Mouse (Mus musculus): ENCODE data around the gene Necap1. TPM values are rescaled to one million over a fixed set of nuclear protein-coding genes. Genes with fewer than 3 reads are reported as not detected.

Necap1 gene
- polyA plus RNA-seq, 1 experiment from 2014 or later, result 54.7 TPM

Small RNA genes within 50 kb of the gene (microRNA-seq; reads per million reads assigned to microRNA genes)
- not detected for gene Mir7231

Other genes starting within 250 kb of the Necap1 start
- not detected in 2 replicates for gene Dppa3, start 248.1 kb upstream of the Necap1 start, polyA plus RNA-seq (2015; fragmentation: Nextera tagmentation; extraction: Ambion mirVana)
- 0.12 TPM in 1 of 2 replicates, not detected in the other for gene Nanog, start 167.0 kb upstream of the Necap1 start, polyA plus RNA-seq (2015; fragmentation: Nextera tagmentation; extraction: Ambion mirVana)
- gene Slc2a3, start 72.8 kb upstream of the Necap1 start, polyA plus RNA-seq (2015; fragmentation: Nextera tagmentation; extraction: Ambion mirVana), result 8.6 and 9.6 TPM in 2 replicates
- gene Foxj2, start 54.6 kb upstream of the Necap1 start, polyA plus RNA-seq (2015; fragmentation: Nextera tagmentation; extraction: Ambion mirVana), result 5.8 and 6.4 TPM in 2 replicates
- gene C3ar1, start 18.3 kb upstream of the Necap1 start, polyA plus RNA-seq (2015; fragmentation: Nextera tagmentation; extraction: Ambion mirVana), result 1.7 and 1.8 TPM in 2 replicates
- gene Clec4a1, start 47.4 kb downstream of the Necap1 start, polyA plus RNA-seq (2015; fragmentation: Nextera tagmentation; extraction: Ambion mirVana), result 3.0 and 3.3 TPM in 2 replicates
- 2.7 and 2.8 TPM in 2 replicates for gene Clec4a3, start 78.0 kb downstream of the Necap1 start, polyA plus RNA-seq (2015; fragmentation: Nextera tagmentation; extraction: Ambion mirVana)
- not detected in 2 replicates for gene Clec4a4, start 115.9 kb downstream of the Necap1 start, polyA plus RNA-seq (2015; fragmentation: Nextera tagmentation; extraction: Ambion mirVana)
- gene Clec4b1, start 175.5 kb downstream of the Necap1 start, polyA plus RNA-seq (2015; fragmentation: Nextera tagmentation; extraction: Ambion mirVana), result not detected in 2 replicates
- gene Clec4a2, start 232.0 kb downstream of the Necap1 start, polyA plus RNA-seq (2015; fragmentation: Nextera tagmentation; extraction: Ambion mirVana), result 2.2 and 2.6 TPM in 2 replicates

Measured in kidney, embryonic 16.5 days (tissue).